Mouse (Mus musculus) kidney, adult 8-10 months (tissue): ENCODE results near the gene Ecpas.

Experiments
- DNase-seq, 2 experiments: peaks; one replicate each; pipeline ENCODE4 v3.0.0; 2022

Ecpas gene

DNA sequence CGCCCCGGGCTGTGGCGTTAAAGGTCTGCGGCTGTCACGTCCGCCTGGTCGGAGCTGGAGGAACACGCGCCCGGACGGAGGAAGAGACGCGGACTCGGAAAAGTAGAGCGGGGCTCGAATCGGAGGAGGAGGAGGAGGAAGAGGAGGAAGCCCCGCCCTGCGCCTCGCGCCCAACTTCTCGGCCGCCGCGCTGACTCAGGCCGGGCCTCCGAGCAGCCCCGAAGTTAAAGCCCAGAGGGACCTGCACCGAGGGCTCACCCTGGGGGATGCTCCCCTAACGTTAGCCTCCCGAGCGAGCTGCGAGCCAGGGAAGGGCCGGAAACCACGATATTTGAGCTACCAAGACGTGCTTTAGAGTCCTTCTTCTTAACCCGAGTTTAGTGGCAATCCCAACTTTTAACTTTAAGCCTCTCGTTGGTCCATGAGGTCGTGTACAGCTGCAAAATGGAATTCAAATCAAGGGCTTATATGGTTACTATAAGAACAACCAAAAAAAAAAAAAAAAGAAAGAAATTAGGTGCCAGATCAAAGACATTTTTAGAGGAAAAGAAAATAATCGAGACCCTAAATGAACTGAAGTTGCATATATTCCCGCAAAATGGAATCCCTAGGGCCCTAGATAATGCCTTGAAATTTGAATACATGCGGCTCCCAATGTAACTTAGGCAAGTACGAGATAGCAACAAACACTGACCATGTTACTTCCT, at the start of gene Ecpas:
Gene Ecpas (minus strand): TSS at position 121 of the 707 bp plus-strand sequence.
- DNase-seq, result peak; percentile 71 to 85

DNA sequence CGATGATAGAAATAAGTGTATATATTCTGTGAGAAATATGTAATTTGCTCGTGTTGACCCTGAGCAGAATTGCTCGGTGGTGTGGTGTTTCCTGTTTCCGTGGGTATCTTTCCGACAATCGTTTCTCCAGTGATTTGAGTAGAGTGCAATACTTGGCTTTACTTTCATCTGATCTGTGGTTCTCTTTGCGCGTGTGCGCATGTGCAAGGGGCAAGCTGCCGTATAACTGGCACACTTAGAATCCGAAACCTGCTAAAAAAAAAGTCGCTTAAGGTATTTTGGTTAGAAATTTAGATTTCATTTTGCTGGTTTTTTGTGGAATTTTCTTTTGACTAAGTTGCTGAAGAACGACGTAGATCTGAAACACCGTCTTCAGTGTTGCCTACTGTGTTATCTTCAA, 49.2 kb upstream of the Ecpas start:
- DNase-seq, result no peak

- DNase-seq, result no peak
Observed at GRCm38 (mm10) chr4:58952630-58953029, 40.1 kb upstream of the Ecpas start.

DNA sequence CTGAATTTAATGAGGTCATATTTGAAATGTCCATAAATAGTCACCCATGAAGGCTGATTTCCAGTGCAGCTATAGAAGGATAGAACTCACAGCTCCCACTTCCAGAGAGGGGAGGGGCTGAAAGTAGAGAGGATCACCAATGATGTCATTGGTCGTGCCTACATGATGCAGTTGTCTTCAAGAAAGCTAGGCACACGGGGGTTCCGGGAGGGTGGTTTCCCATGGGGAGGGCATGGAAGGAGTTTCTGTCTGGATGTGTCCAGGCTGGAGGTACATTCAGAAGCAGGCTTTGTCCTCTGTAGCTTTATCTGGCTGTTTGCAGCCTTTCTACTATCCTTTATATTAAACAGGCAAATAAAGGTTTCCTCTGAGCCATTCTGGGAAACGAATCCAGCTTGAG, 35.8 kb upstream of the Ecpas start:
- DNase-seq, result no peak

DNA sequence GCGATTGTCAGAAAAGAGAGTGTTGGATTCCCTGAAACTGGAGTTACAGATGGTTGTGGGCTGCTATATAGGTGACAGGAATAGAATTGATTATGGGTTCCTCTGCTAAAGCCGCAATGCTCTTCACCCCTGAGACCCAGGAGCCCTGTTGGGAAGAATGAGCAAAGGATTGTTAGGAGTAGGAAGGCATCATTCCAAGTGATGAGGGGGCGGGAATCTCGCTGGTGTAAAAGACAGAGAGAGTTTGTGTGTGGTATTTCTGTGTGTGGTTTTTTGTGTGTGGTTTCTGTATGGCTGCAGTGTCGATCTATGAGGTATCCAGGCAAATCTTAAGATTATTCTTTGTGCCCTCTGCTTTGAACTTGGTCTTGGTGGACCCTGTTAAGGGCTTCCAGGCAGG, 32.1 kb upstream of the Ecpas start:
- no peak for DNase-seq

DNA sequence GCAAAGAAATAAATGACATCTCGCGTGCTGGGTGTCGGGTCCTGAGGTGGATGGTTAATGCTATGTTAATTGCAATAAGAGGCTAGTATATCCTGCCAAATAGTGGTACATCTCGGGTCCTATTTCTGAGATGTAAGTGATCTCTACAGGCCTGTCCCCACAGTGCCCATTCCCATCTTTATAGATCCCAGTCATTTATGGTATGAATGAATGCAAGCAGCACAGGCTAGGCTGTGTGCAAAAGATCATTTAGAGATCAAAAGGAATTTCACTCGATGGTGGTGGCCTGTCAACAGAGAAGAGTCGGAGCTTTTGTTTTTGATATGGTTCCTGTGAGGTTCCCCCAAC, 31.6 kb upstream of the Ecpas start:
- DNase-seq, result no peak

GRCm38 (mm10) chr4:58943420-58944205, 31.1 kb upstream of the Ecpas start, which contains the start of gene Zkscan16:
Gene Zkscan16, plus strand, starts transcription at chr4:58943628.
- peak; percentile 31 to 62 for DNase-seq

GRCm38 (mm10) chr4:58942942-58943341, 30.4 kb upstream of the Ecpas start:
- no peak for DNase-seq

GRCm38 (mm10) chr4:58941638-58942037, 29.1 kb upstream of the Ecpas start:
- no peak for DNase-seq

- no peak for DNase-seq
Observed at GRCm38 (mm10) chr4:58935846-58936245, 23.3 kb upstream of the Ecpas start.

DNA sequence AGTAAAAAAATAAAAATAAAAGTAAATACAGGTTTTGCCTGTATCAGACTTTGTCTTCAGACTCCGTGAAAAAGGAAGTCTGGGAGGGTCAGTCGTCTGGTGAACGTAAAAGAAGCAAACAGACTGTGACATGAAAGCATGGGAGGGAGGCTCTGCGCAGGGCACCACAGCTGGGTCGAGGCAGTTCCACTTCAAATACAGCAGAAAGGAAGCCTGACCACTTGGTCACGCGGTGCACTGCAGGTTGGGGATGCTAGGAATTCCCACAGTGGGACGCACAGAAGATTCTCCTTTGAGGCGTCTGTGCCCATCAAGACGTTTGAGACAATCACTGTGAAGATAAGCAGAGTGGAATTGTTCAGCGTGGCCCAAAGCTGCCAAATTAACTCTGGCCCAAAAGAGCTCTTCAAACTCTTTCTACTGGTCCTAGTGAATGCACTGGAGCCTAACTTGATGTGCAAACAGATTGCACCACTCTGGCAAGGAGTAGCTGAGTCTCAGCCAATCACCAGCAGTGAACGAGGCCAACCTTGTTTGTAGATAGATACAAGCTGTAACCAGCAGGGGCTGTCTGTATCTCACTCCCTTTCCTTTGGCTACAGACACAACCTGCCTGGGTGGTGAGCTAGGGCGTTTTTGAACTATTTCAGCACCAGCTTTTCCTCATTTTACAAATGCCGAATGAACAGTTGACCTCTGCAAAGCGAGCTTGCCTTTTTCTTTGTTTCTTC, 22.4 kb upstream of the Ecpas start:
- peak in 1 of 2 experiments; percentile 13 for DNase-seq

DNA sequence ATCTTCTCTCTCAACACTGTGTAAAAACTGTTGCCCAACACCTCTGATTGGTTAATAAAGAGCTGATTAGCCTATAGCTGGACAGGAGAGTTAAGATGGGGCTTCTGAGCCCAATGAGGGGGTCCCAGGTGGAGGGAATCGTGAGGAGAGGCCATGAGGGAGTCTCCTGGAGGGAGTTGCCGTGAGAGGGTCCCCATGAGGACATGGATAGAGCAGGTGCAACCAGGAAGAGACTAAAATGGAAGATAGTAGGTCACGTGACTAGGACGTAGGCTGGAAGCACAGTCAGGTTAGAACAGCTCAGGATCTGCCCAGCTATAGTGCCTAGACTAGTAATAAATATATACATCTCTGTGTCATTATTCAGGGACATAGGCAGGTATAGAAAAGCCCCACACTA, 21.8 kb upstream of the Ecpas start:
- DNase-seq, result no peak

- no peak for DNase-seq
Observed at GRCm38 (mm10) chr4:58932541-58932940, 20.0 kb upstream of the Ecpas start.

GRCm38 (mm10) chr4:58927661-58928060, 15.1 kb upstream of the Ecpas start:
- DNase-seq, result no peak

GRCm38 (mm10) chr4:58926120-58926519, 13.6 kb upstream of the Ecpas start:
- no peak for DNase-seq

GRCm38 (mm10) chr4:58925664-58926063, 13.1 kb upstream of the Ecpas start:
- no peak for DNase-seq

GRCm38 (mm10) chr4:58923933-58924332, 11.4 kb upstream of the Ecpas start:
- no peak for DNase-seq

DNA sequence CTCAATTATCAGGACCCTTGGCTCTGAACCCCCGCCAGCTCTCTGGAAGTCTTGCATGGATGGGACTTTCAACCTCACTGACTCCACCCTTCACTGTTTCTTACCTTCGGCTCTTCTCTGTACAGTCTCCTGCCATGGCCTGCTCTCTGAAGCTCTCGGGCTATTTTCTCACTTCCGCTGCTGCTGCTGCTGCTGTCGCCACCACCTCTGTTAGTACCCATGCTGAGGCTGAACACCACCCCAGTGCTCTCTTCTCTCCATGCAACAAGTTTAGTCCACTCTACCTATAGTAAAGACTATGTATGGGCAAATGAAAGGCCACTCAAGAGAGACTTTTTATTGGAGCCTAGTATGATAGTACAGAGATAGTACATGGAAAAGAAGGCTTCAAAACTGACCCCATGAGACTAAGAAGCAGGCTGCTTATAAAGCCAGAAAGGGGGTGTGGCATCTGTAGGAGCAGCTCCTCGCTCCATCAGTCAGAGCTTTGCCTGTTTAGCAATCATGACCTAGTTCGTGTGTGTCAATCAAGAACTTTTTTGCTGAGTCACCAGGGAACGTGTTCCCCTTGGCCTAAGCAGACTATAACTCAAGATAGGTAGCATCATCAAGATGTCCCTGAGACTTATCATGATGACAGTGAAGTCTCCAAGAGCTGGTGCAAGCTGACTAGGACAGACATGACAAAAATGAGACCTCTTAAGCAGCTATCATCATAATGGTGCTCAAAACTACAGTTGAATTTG, 2.7 kb upstream of the Ecpas start:
- DNase-seq, result no peak

GRCm38 (mm10) chr4:58913336-58914026, 932 bp upstream of the Ecpas start:
- no peak for DNase-seq

DNA sequence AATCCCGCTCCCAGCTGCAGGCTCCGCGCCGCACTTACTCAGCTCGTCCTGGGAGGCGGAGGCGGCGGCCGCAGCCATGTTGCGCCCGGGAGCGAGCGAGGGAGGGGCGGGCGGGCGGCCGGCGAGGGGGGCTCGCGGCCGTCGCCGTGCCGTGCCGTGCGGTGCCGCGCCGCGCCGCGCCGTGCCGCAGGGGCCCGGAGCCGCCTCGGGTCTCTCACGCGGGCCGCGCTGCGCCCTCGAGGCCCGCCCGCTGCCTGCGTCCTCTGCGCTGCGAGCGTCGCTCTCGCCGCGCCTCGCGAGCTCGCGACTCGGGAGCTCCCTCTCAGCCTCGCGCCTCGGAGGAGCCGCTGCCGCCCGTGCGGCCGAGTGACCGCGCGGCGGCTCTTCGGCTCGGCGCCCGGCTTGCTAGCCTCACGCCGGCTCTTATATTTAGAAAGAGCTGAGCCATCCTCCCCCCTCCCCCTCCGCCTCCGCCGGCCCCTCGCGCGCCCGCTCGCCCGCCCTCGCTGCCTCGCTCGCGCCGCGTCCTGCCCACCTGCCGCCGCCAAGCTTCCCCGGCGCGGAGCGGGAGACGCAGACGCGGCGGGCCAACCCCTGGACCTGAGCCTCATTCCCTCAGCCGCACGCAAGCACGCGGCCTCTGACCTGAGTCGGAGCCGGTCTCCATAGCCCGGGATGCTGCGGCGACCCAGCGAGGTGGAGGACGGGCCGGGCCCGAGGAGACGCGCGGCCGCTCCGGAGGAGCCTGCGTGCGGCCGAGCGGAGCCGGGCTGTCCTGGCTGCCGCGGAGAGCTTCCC, 519 bp downstream of the Ecpas start:
- DNase-seq, result peak in 1 of 2 experiments; percentile 41

DNA sequence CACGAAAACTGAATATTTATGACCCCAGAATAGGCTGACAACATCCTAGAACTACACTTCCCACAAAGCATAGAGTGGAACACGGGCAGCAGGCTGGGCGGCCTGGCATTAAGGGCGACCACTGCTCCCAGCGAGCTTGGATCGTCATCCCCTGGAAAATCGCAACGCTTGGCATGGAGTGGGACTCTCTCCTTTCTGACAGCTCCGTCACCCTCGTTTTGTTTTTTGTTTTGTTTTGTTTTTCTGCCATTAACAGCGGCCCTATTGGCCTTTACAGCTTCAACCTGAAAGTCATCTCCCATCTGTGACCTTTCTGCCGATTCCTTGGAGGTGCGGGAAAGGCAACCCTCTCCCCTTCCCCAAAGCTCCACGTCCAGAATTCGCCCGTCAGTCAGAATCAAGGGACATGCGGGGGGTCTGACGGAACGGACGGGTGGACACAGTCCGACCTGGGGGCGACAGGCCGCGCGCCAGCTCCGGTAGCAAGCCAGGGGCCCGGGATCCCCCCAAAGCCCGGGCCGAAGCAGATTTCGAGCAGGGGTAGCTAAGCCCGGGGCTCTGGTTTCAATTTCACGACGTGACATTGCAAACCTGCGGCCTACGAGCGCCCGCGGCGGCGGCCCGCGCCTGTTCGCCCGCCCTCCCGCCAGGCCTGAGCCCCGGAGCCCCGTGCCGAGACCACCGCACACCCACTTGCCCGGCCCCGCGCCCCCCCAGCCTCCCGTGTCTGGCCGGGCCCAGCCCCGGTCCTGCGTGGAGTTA, 1.3 kb downstream of the Ecpas start:
- DNase-seq, result peak; percentile 24 to 48
